Mouse (Mus musculus): ENCODE measurements around the gene Gja5. TPM values are rescaled to one million over a fixed set of nuclear protein-coding genes. Genes with fewer than 3 reads are reported as not detected.
A peak's percentile ranks its signal among the peaks of the same experiment; 100 is the strongest.

Gene Gja5
- total RNA-seq, 2 experiments from 2014 or later: 0.70 to 0.75 TPM

GRCm38 (mm10) chr3:96982666-96983065, 78.2 kb downstream of the Gja5 start:
- Histone ChIP-seq H3K4me3 (no peak overlapping the region), H3K27ac (no peak overlapping the region)
- intact Hi-C loops (cut with DNase I): no loop called here
- TF ChIP-seq CTCF (IDR thresholded peaks at IDR 0.05): no peak
- DNase-seq (ENCODE audit: extremely low spot score in 1 of 2, low spot score in 2 of 2): no peak

- intact Hi-C loops (cut with DNase I): no loop called here
- no peak for TF ChIP-seq CTCF (IDR thresholded peaks at IDR 0.05)
- no peak overlapping the region for H3K27ac ChIP-seq
- no peak overlapping the region for H3K4me3 ChIP-seq
- DNase-seq (ENCODE audit: extremely low spot score in 1 of 2, low spot score in 2 of 2): no peak
Measured at GRCm38 (mm10) chr3:96992526-96992925, 88.0 kb downstream of the Gja5 start.

- no peak for TF ChIP-seq CTCF (IDR thresholded peaks at IDR 0.05)
- Histone ChIP-seq H3K4me3 (no peak overlapping the region), H3K27ac (no peak overlapping the region)
- DNase-seq (ENCODE audit: extremely low spot score in 1 of 2, low spot score in 2 of 2): no peak
- intact Hi-C loops (cut with DNase I): no loop called here
Measured at GRCm38 (mm10) chr3:96997770-96998169, 93.3 kb downstream of the Gja5 start.

GRCm38 (mm10) chr3:97003111-97003510, 98.6 kb downstream of the Gja5 start:
- no peak for TF ChIP-seq CTCF (IDR thresholded peaks at IDR 0.05)
- peak; percentile 10 to 11 for DNase-seq (ENCODE audit: extremely low spot score in 1 of 2, low spot score in 2 of 2)
- Histone ChIP-seq H3K4me3 (no peak overlapping the region), H3K27ac (no peak overlapping the region)
- intact Hi-C loops (cut with DNase I): no loop called here

- DNase-seq (ENCODE audit: extremely low spot score in 1 of 2, low spot score in 2 of 2): no peak
- intact Hi-C loops (cut with DNase I): no loop called here
- no peak overlapping the region for H3K4me3 ChIP-seq
- TF ChIP-seq CTCF (IDR thresholded peaks at IDR 0.05): no peak
- no peak overlapping the region for H3K27ac ChIP-seq
Measured at GRCm38 (mm10) chr3:97004509-97004908, 100.0 kb downstream of the Gja5 start.

- no peak for TF ChIP-seq CTCF (IDR thresholded peaks at IDR 0.05)
- H3K4me3 ChIP-seq: no peak overlapping the region
- no peak for DNase-seq (ENCODE audit: extremely low spot score in 1 of 2, low spot score in 2 of 2)
- no peak overlapping the region for H3K27ac ChIP-seq
- intact Hi-C loops (cut with DNase I): no loop called here
Measured at GRCm38 (mm10) chr3:97007010-97007448, 102.5 kb downstream of the Gja5 start.

- intact Hi-C loops (cut with DNase I): no loop called here
Measured at GRCm38 (mm10) chr3:97025226-97025625, 120.7 kb downstream of the Gja5 start.

GRCm38 (mm10) chr3:97032053-97032496, 127.6 kb downstream of the Gja5 start:
- no peak overlapping the region for H3K27ac ChIP-seq
- peak overlapping the region; percentile 14; the same call in 1 of the 2 replicates for H3K4me3 ChIP-seq
- DNase-seq (ENCODE audit: extremely low spot score in 1 of 2, low spot score in 2 of 2): no peak
- TF ChIP-seq CTCF (IDR thresholded peaks at IDR 0.05): no peak
- intact Hi-C loops (cut with DNase I): no loop called here

More at GRCm38 (mm10) chr3:97025226-97025625, 120.7 kb downstream of the Gja5 start:
- H3K4me3 ChIP-seq: no peak overlapping the region
- no peak for DNase-seq (ENCODE audit: extremely low spot score in 1 of 2, low spot score in 2 of 2)
- no peak overlapping the region for H3K27ac ChIP-seq
- TF ChIP-seq CTCF (IDR thresholded peaks at IDR 0.05): no peak

GRCm38 (mm10) chr3:97035558-97035957, 131.1 kb downstream of the Gja5 start:
- Histone ChIP-seq H3K27ac (no peak overlapping the region), H3K4me3 (no peak overlapping the region)
- no peak for TF ChIP-seq CTCF (IDR thresholded peaks at IDR 0.05)
- intact Hi-C loops (cut with DNase I): no loop called here
- no peak for DNase-seq (ENCODE audit: extremely low spot score in 1 of 2, low spot score in 2 of 2)

- DNase-seq (ENCODE audit: extremely low spot score in 1 of 2, low spot score in 2 of 2): no peak
- intact Hi-C loops (cut with DNase I): no loop called here
- Histone ChIP-seq H3K4me3 (no peak overlapping the region), H3K27ac (no peak overlapping the region)
- no peak for TF ChIP-seq CTCF (IDR thresholded peaks at IDR 0.05)
Measured at GRCm38 (mm10) chr3:97037119-97037518, 132.6 kb downstream of the Gja5 start.

- no peak overlapping the region for H3K27ac ChIP-seq
- TF ChIP-seq CTCF (IDR thresholded peaks at IDR 0.05): no peak
- no peak overlapping the region for H3K4me3 ChIP-seq
- DNase-seq (ENCODE audit: extremely low spot score in 1 of 2, low spot score in 2 of 2): no peak
- intact Hi-C loops (cut with DNase I): no loop called here
Measured at GRCm38 (mm10) chr3:97039721-97040120, 135.2 kb downstream of the Gja5 start.

- no peak for TF ChIP-seq CTCF (IDR thresholded peaks at IDR 0.05)
- no peak overlapping the region for H3K4me3 ChIP-seq
- no peak for DNase-seq (ENCODE audit: extremely low spot score in 1 of 2, low spot score in 2 of 2)
- H3K27ac ChIP-seq: no peak overlapping the region
- intact Hi-C loops (cut with DNase I): no loop called here
Measured at GRCm38 (mm10) chr3:97044188-97044587, 139.7 kb downstream of the Gja5 start.

- DNase-seq (ENCODE audit: extremely low spot score in 1 of 2, low spot score in 2 of 2): no peak
- Histone ChIP-seq H3K4me3 (no peak overlapping the region), H3K27ac (no peak overlapping the region)
- intact Hi-C loops (cut with DNase I): no loop called here
- TF ChIP-seq CTCF (IDR thresholded peaks at IDR 0.05): no peak
Measured at GRCm38 (mm10) chr3:97047757-97048156, 143.3 kb downstream of the Gja5 start.
